Mouse (Mus musculus): Measurements from ENCODE around the gene Tmem245.

The Tmem245 gene

GRCm38 (mm10) chr4:56864417-56865001, 82.7 kb downstream of the Tmem245 start:
- peak; percentile 37 for DNase-seq (ENCODE audit: low spot score)

GRCm38 (mm10) chr4:56864016-56864415, 83.2 kb downstream of the Tmem245 start:
- DNase-seq (ENCODE audit: low spot score): peak; percentile 25

DNA sequence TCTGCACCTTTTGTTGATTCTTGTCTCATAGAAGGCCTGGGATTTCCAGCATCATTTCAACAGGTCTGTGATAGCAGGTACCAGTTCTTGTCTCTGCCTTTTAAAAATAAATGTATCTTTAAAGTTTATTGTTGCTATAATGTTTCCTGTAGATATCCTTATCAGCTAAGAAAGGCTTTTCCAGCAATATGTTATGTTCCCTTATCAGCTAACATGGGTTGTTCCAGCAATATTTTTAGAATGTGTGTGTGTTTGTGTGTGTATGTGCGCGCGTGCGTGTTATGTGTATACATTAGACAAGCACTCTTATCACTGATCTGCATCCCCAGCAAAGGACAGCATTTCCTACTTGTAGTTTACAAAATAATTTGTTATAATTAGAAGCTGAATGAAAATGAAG, 85.7 kb downstream of the Tmem245 start:
- DNase-seq (ENCODE audit: low spot score): no peak

DNA sequence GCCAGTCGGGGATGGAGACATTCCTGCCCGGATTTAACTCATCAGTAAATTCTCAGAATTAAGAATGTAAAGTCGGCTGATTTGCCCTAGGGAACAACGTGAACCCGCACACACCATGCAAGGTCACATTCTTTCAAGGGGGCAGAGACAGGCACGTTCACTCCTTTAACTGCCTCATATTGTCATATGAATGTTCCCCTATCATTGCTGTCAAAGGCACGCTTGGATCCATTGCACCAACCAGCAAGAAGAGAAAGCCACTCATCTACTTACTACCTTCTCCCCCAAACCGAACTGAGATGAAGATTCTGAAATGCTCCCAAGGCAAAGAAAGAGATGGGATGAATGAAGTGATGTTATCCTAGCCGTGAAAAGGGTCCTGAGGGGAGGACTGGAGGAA, 88.5 kb downstream of the Tmem245 start:
- DNase-seq (ENCODE audit: low spot score): no peak

GRCm38 (mm10) chr4:56856371-56856949, 90.8 kb downstream of the Tmem245 start:
- DNase-seq (ENCODE audit: low spot score): no peak

- DNase-seq (ENCODE audit: low spot score): no peak
Measured at GRCm38 (mm10) chr4:56855935-56856334, 91.3 kb downstream of the Tmem245 start.

GRCm38 (mm10) chr4:56850724-56851123, 96.5 kb downstream of the Tmem245 start:
- no peak for DNase-seq (ENCODE audit: low spot score)

DNA sequence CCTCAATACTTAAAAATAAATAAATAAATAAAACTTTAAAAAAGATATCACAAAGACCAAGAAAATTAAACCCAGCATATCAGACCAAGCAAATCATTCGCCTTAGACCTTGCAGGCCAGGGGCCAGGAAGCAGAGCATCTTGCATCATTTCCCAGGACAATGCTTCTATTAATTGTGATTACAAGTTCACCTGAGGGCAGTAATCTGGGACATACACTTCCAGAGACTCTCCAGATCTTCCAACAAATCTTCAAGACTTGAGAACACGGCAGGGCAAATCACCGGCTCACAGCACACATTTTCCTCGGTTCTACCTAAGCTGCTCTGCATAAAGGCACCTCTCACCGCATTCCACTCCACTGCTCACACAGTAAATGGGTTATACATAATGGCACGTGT, 99.2 kb downstream of the Tmem245 start:
- no peak for DNase-seq (ENCODE audit: low spot score)

DNA sequence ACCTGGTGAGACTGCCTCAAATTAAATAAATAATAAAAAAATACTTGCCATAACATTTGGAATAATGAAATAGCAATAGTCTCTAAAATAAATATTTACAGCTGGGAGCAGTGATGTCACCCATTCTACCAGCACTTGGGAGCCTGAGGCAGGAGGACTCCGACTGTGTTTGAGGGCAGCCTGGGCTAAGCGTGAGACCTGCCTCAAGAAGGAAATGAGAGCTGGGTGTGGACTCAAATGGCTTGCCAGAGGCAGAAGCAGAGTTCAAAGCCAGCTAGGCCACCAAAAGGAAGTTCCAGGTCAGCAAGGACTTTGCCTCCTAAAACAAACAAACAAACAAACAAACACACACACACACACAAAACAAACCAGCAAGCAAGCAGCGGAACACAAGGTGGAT, 99.8 kb downstream of the Tmem245 start:
- DNase-seq (ENCODE audit: low spot score): no peak

DNA sequence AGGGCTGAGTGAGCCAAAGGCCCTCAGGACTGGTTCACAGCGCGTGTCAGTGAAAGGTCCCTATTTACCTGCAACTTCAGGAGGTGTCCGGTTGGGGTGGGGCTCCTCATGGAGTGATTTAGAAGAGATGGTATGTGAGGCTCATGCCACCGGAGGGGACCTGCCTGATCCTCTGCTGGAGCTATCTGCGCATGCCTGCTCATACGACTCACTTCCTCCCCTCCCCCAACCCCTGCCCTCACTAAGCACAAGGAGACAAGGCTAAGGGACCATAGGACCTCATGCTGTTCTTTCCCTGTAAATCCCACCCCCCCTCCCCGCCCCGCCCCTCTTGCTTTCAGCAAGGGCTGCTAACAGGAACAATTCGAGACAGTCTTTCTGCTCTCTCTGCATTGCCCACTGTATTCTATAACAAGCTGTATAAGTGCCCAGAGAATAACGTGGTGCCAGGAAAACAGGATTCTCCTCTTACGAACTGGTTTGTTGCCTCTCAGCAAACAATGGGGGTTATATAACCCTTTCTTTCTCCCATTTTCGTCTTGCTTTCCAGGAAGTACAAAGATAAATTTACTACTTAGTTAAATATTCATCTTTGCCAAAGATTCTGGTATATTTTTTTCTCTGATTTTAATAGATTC, 101.2 kb downstream of the Tmem245 start:
- DNase-seq (ENCODE audit: low spot score): no peak

- DNase-seq (ENCODE audit: low spot score): no peak
Measured at GRCm38 (mm10) chr4:56844911-56845310, 102.3 kb downstream of the Tmem245 start.

DNA sequence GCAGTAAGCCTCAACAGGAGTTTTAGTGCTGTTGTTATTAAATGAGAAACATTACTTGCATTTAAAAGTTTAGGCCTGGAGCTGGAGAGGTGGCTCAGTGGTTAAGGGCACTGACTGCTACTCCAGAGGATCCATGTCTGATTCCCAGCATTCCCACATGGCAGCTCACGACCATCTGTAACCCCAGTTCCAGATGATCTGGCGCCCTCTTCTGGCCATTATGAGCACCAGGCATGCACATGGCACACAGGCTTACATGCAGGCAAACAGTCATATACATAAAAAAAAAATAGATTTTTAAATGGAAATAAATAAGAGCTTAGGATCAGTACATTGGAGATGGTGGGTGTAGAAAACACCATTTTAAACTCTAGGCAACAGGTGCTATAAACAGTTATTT, 103.3 kb downstream of the Tmem245 start:
- DNase-seq (ENCODE audit: low spot score): no peak

GRCm38 (mm10) chr4:56842501-56842900, 104.7 kb downstream of the Tmem245 start:
- DNase-seq (ENCODE audit: low spot score): no peak

- DNase-seq (ENCODE audit: low spot score): no peak
Measured at GRCm38 (mm10) chr4:56840297-56840696, 106.9 kb downstream of the Tmem245 start.

- no peak for DNase-seq (ENCODE audit: low spot score)
Measured at GRCm38 (mm10) chr4:56837661-56838060, 109.6 kb downstream of the Tmem245 start.

DNA sequence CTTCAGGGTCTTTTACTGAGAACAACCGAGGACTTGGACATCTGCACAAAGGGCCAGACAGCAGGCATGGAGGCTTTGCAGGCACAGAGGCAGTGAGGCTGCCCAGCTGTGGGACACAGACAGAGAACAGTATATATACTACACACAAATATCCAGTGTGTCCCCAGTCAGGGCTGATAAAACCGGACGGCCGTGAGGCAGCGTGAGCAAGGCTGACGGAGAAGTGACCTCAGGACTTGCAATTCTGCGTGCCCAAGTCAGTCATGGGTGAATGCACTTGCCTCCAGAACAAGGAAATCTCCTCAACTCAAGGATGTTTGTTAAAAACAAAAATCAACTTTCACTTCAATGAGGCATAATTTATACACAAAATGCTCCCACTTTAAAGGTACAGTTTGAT, 115.2 kb downstream of the Tmem245 start:
- no peak for DNase-seq (ENCODE audit: low spot score)

DNA sequence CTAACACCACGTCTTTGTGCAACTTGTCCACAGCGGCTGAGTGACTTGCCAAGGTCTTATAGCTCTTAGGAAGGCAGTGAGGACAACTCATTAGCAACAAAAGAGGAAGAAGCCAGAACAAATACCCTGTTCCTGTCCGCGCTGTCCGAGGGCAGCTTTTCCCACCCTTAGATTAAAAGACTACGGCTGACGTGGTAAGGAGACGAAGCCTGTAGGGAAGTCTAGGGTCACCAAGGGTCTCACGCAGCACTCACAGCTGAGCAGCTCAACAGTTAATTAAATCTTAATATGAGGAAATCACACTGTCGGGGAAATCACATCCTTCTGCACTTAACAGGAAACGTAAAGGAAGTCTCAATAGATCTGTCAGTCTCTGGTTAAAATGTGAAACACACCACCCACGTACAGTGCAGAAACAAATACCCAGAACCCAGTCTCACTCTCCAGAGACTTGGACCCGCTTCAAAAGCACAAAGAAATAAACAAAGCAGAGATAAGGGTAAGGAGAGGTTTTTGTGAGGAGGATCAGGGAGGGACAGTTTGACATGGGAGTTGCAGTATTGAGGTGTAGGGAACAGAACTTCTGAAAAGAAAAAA, 116.1 kb downstream of the Tmem245 start:
- DNase-seq (ENCODE audit: low spot score): no peak

- peak; percentile 34 for DNase-seq (ENCODE audit: low spot score)
Measured at GRCm38 (mm10) chr4:56829511-56829921, 117.7 kb downstream of the Tmem245 start.

- no peak for DNase-seq (ENCODE audit: low spot score)
Measured at GRCm38 (mm10) chr4:56828932-56829331, 118.3 kb downstream of the Tmem245 start.

DNA sequence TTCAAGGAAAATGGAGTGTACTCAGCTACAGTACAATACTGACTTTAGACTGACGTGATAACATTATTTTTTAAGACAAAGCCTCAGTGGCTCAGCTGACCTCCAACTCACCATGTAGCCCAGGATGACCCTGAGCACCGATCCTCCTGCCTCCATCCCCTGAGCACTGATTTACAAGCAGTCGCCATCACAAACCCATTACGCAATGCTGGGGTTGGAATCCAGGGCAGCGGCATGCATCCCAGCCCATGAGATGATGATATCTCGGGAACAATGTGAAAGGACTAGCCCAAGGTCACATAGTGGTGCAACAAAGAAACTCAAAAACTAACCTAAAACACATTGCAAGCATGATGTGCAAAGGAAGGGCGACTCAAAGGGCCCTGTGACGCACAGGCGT, 123.0 kb downstream of the Tmem245 start:
- no peak for DNase-seq (ENCODE audit: low spot score)

GRCm38 (mm10) chr4:56820017-56820550, 127.2 kb downstream of the Tmem245 start:
- no peak for DNase-seq (ENCODE audit: low spot score)

All from layer of hippocampus, adult 11-12 months (tissue).